Mouse (Mus musculus): Measurements from ENCODE around the gene Pdia2. TPM values are rescaled to one million over a fixed set of nuclear protein-coding genes. Genes with fewer than 3 reads are reported as not detected.
"Not testable (repeated sequence)": the region's sequence is repeated elsewhere in the genome, so short reads cannot be mapped to it uniquely, and the experiment has no call there.

Pdia2 gene
- total RNA-seq, 2 experiments from 2014 or later, result 0.33 to 0.53 TPM

DNA sequence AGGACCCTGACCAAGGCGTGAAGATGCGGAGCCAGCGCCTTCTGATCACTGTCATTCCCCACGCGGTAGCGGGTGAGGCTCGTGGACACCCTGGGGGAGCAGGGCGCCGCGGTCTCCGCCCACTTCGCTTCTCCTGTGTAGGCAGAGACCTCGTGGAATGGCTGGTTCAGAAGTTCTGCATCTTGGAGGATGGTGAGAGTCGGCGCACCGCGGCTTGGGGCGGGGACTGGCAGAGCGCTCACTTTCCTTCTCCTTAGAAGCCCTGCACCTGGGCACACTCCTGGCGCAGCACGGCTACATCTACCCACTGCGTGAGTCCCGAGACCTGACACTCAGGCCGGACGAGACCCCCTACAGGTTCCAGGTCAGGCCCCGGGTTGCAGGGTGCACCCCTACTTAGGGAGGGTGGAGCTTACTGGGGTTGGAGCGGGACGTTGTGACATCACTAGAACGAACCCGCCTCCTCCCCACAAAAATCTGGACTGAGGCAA is 4.5 kb upstream of the Pdia2 start:
- peak; percentile 63 to 81 for DNase-seq (ENCODE audit: low spot score in 2 of 2)
- intact Hi-C loops (cut with DNase I), result no loop called here

DNA sequence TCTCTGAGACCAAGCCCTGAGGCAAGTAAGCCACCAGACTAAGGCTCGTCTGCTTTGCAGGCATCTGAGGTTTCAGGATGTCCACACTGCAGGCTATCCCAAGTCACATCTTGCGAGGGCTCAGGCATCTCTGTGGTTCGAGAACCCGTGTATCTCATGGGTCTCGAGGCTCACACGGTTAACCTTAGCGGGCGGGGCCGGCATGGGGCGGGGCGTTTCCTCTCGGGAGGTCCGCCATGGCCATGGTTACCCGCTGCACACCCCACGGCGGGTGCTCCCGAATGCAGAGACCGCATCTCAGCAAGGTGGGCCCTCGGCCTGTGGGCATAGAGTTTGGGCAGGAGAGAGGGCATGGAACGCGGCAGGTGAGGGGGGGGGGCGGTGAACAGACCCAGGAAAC is 3.9 kb upstream of the Pdia2 start, which contains the start of gene Rgs11:
Rgs11 (plus strand) TSS at position 215 of the 400 bp plus-strand sequence.
- intact Hi-C loops (cut with DNase I), result no loop called here
- peak; percentile 52 to 57 for DNase-seq (ENCODE audit: low spot score in 2 of 2)

DNA sequence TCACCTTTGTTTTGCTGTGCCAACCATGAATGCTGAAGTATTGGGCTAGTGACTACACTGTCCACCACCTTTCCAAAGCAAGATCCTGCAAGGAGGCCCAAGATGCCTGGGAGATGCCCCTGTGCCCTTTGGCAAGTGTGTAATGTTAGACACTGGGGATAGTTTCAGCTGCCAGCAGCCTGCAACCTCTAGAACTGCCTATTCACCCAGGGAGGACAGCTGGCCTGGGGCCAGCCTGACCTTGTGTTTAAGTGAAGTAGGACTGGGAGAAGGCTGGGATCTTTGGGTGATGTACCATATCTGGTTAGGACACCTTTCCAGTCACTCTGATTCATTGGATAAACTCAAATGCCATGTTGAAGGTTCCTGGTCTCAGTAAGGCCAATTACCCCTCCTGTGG is 3.1 kb upstream of the Pdia2 start:
- intact Hi-C loops (cut with DNase I), result no loop called here

DNA sequence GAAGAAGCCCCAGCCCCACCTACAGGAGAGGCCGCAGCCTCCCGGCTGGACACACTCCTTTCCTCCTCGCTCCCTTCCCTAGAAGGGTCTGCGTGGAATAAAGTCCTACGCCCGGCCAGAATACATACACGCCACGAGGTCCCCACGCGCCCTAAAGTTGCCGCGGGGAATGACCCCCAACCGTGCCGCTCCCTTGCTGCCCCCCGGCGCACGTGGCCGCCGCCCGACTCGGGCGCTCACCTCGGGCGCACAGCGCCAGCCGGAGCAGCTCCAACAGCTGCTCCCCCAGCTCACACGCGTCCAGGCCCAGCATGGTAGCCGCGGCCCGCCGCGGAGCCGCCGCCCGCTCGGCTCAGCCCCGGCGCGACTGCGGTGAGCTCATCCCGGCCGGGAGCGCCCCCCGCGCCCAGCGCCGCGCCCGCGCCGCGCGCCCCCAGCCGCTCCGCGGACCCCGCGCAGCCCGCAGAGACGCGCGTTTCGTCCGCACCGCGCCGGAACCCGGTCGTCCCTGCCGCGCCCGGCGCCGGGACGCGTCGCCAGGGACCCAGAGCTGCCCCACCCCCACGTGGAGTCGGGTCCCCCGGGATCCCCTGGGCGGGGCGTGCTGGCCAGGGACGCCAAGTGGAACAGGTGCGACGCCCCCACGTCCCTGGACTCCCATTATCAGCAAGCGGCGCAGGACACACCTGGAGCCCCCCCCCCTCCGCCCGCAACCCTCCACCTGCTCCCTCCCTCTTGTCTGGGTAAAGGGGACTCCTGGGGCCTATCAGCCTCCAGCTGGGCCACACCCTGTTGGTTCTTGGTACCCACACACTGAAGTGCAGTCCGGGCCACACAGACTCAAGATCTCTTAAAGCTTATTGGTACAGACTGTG is 2.2 kb upstream of the Pdia2 start:
- intact Hi-C loops (cut with DNase I), result no loop called here
- peak; percentile 27 to 61 for DNase-seq (ENCODE audit: low spot score in 2 of 2)

More for the DNA sequence above, 3.1 kb upstream of the Pdia2 start:
- no peak for DNase-seq (ENCODE audit: low spot score in 2 of 2)

DNA sequence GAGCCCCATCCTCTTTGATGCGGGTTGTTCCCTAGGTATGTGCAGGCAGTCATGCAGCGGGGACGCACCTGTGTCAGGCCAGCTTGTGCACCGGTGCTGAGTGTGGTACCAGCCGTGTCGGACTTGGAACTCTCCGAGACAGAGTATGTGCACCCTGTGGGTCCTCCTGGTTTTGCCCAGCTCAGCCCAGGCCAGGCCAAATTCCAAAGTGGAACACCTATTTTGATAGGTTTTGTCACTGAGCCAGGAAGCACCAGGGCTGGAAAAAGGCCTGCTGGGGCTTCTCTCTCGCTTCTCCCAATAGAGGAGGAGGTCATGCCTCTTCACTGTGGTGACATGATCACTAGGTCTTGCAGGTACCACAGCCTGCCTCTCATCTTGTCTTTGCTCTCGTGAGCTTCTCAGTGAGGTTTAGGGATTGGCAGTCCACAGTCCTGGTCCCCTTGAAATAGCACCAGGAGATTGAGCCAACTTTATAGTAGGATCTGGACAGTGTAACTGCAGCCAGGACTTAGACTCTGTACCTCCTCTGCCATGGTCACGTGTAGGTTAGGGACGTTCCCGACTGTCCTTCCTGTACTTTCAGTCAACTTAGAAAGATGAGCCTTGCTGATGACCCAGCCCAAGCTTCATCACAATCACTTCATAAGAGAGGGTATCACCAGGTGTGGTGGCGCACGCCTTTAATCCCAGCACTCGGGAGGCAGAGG is 6.3 kb downstream of the Pdia2 start:
- intact Hi-C loops (cut with DNase I), result no loop called here
- no peak for DNase-seq (ENCODE audit: low spot score in 2 of 2)

DNA sequence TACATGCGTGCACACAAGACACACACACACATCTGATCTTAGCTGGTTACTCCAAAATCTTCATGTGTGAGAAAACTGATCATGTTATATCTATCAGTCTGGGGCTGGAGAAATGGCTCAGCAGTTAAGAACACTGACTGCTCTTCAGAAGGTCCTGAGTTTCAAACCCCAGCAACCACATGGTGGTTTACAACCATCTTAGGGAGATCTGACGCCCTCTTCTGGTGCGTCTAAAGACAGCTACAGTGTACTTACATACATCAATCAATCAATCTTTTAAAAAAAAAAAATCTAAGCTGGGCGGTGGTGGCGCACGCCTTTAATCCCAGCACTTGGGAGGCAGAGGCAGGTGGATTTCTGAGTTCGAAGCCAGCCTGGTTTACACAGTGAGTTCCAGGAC is 7.4 kb downstream of the Pdia2 start:
- intact Hi-C loops (cut with DNase I); DNase-seq (ENCODE audit: low spot score in 2 of 2): not testable (repeated sequence)

DNA sequence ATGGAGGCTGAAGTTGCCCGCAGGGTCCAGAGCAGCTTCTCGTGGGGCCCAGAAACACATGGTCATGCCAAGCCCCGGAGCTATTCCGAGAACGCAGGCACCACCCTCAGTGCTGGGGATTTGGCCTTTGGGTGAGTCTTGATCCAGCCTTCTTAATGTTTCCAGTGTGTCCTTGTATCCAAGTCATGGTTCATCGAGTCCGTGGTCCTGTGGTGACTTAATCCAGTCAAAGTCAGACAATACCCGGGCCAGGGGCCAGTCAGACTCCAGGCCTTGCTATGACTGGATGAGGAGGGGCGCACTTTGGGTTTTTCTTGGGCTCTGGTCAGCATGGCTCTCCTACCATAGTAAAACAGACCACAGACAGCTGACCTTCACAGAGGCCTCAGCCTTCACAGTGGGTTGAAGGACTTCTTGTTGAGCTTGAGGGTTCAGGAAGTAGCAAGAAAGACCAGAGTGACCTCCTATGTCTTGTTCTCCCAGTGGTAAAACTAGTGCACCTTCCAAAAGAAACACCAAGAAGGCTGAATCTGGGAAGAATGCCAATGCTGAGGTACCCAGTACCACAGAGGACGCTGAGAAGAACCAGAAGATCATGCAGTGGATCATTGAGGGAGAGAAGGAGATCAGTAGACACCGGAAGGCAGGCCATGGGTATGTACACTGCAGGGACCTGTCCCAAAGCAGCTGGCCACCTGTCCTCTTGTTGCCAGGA is 10.6 kb downstream of the Pdia2 start:
- intact Hi-C loops (cut with DNase I), result no loop called here
- DNase-seq (ENCODE audit: low spot score in 2 of 2), result no peak

DNA sequence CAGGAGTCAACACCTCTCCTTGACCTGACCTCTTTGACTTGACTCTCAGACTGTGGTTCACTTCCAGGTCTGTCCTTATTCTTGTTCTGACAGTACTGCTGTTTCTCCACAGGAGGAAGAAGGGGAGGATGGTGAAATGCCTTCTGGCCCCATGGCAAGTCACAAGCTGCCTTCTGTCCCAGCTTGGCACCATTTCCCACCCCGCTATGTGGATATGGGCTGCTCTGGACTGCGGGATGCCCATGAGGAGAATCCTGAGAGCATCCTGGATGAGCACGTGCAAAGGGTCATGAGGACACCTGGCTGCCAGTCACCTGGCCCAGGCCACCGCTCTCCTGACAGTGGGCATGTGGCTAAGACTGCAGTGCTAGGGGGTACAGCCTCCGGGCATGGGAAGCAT is 11.3 kb downstream of the Pdia2 start:
- intact Hi-C loops (cut with DNase I), result no loop called here
- no peak for DNase-seq (ENCODE audit: low spot score in 2 of 2)

DNA sequence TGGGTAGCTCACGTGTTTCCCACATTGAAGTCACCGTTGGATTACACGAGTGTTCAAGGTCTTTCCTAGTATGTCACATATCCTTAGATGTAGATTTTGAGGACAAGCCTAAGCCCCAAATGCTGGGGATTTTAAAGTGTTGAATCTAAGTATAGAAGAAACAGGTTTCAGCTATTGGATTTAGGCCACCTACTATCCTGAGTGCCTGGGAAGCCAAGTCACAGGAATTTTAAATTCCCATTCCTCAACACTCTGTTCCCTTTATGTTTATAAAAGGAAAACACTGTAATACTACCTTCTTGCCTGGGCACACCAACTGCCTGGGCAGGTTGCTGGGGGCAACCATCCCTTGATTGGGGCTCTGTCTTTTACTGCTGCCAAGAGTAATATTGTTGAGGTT is 17.7 kb downstream of the Pdia2 start:
- DNase-seq (ENCODE audit: low spot score in 2 of 2), result peak in 1 of 2 experiments; percentile 52
- intact Hi-C loops (cut with DNase I), result no loop called here

DNA sequence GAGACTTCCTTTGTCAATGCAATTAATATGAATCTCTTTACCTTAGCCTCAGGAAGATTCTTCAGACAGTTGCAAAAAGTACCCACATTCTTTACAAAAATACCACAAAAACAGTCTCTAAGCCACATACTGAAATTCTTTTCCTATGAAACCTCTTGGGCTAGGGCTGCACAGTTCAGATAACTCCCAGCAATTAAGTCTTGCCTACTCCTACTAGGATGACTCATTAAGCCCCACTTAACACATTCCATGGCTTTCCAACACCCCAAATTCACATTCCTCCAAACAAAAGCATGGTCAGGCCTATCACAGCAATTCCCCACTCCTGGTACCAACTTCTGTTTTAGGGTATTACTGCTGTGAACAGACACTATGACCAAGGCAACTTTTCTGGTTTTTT is 20.3 kb downstream of the Pdia2 start:
- DNase-seq (ENCODE audit: low spot score in 2 of 2), result no peak
- intact Hi-C loops (cut with DNase I), result no loop called here

DNA sequence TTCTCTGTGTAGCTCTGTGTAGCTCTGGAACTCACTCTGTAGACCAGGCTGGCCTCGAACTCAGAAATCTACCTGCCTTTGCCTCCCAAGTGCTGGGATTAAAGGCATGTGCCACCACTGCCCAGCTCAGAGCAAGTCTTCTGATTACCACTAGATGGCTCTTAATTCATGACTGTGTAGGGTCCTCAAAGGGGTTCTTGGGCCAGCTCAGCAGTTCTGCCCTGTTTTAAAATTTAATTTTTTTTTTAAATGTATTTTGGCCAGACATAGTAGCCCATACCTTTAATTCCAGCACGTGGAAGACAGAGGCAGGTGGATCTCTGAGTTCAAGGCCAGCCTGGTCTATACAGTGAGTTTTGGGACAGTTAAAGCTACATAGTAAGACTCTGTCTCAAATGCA is 23.6 kb downstream of the Pdia2 start:
- intact Hi-C loops (cut with DNase I); DNase-seq (ENCODE audit: low spot score in 2 of 2): not testable (repeated sequence)

DNA sequence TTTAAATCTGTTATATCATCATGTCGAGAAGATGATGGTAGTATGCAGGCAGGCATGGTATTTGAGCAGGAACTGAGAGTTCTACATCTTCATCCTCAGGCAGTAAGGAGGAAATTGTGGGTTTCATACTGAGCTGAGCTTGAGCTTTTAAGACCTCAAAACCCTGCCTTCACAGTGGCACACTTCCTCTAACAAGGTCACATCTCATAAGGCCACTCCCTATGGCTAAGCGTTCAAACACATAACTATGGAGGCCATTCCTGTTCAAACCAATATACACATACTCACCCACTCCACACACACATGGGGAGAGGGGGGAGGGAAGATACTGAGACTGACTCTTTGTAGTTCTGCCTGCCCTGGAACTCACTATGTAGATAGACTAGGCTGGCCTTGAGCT is 30.8 kb downstream of the Pdia2 start:
- intact Hi-C loops (cut with DNase I), result no loop called here
- DNase-seq (ENCODE audit: low spot score in 2 of 2), result no peak

DNA sequence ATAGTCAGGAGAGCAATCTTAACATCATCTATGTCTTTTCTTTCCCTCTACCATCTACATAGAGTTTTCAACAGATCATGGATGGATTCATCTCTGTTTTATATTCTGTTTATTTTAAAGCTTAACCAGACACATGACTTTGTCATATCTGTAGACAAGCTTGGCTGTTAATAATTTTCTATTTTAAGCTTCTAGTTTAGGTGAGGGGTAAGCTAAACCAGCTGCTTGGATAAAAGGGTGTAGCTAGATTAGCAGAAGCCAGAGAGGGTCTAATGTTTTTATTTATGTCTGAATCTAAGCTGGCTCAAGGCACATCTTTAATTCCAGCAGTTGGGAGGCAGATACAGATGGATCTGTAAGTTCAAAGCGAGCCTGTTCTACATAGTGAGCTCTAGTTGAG is 36.2 kb downstream of the Pdia2 start:
- DNase-seq (ENCODE audit: low spot score in 2 of 2), result no peak
- intact Hi-C loops (cut with DNase I), result no loop called here

DNA sequence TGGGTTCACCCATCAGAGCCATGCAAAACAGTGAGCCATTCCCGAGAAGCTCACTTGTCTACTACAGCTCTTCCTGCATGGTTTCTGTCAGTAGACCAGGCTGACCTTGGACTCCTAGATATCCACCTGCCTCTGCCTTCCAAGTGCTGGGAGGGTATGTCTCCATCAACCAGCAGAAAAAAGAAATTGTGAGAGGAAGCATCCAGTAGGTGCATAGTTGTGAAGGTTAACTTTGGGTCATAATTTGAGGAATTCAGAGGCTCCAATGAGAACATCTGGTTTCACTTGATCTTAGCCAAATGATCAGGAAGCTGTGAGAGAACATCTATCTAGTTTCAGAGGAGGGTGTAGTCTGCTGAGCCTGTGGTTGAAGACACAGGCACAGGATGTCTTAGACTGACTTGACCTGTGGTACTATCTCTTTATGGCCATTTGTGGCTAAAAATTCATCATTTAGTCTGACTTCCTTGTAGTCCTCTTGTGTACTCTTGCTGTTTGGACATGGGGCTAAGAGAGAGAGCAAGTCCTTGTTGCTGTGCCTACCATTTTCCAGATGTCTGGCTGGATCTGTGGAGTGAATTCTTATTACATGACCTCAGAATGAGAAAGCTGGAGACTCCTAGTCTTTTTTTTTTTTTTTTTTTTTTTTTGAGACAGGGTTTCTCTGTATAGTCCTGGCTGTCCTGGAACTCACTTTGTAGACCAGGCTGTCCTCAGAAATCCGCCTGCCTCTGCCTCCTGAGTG is 46.8 kb downstream of the Pdia2 start:
- intact Hi-C loops (cut with DNase I), result no loop called here
- DNase-seq (ENCODE audit: low spot score in 2 of 2), result no peak

DNA sequence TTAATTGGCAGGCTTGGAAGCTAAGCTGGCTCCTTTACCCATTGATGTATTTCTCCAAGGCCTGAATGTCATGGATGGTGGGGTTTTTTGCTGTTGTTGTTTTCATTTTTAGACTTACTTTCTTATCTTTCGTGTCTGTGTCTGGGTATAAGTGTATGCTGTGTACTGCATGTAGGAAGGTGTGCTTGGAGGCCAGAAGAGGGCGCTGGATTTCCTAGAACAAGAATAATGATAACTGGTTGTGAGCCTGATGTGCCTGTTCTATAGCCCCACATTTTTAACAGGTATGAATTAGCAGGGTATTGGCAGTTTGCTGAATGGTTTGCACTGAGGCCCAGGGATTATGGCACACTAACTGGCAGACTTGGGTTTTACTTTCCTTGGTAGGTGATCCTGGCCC is 49.8 kb downstream of the Pdia2 start:
- intact Hi-C loops (cut with DNase I), result no loop called here
- DNase-seq (ENCODE audit: low spot score in 2 of 2), result no peak
